Mouse (Mus musculus): ENCODE data around the gene Ap4e1.

The Ap4e1 gene

GRCm38 (mm10) chr2:127008469-127008998 lies at the start of gene Ap4e1:
Gene Ap4e1 (plus strand): TSS chr2:127008717.
- DNase-seq (ENCODE audit: low read depth, low spot score), result peak; percentile 82

GRCm38 (mm10) chr2:126961696-126962095 lies 46.8 kb upstream of the Ap4e1 start:
- DNase-seq (ENCODE audit: low read depth, low spot score), result no peak

GRCm38 (mm10) chr2:126977428-126977827 lies 31.1 kb upstream of the Ap4e1 start:
- DNase-seq (ENCODE audit: low read depth, low spot score), result no peak

- no peak for DNase-seq (ENCODE audit: low read depth, low spot score)
Measured at GRCm38 (mm10) chr2:126983221-126983620, 25.3 kb upstream of the Ap4e1 start.

GRCm38 (mm10) chr2:126989919-126990318 lies 18.6 kb upstream of the Ap4e1 start:
- no peak for DNase-seq (ENCODE audit: low read depth, low spot score)

- no peak for DNase-seq (ENCODE audit: low read depth, low spot score)
Measured at GRCm38 (mm10) chr2:126992742-126993141, 15.8 kb upstream of the Ap4e1 start.

GRCm38 (mm10) chr2:126994384-126995166 lies 13.9 kb upstream of the Ap4e1 start:
- DNase-seq (ENCODE audit: low read depth, low spot score), result no peak

GRCm38 (mm10) chr2:126996737-126997136 lies 11.8 kb upstream of the Ap4e1 start:
- peak; percentile 37 for DNase-seq (ENCODE audit: low read depth, low spot score)

GRCm38 (mm10) chr2:126998219-126998618 lies 10.3 kb upstream of the Ap4e1 start:
- no peak for DNase-seq (ENCODE audit: low read depth, low spot score)

- DNase-seq (ENCODE audit: low read depth, low spot score), result no peak
Measured at GRCm38 (mm10) chr2:127000406-127001324, 7.9 kb upstream of the Ap4e1 start.

GRCm38 (mm10) chr2:127004046-127004445 lies 4.5 kb upstream of the Ap4e1 start:
- no peak for DNase-seq (ENCODE audit: low read depth, low spot score)

GRCm38 (mm10) chr2:127006634-127007370 lies 1.7 kb upstream of the Ap4e1 start:
- no peak for DNase-seq (ENCODE audit: low read depth, low spot score)

- no peak for DNase-seq (ENCODE audit: low read depth, low spot score)
Measured at GRCm38 (mm10) chr2:127007509-127007908, 1.0 kb upstream of the Ap4e1 start.

GRCm38 (mm10) chr2:127035006-127035605 lies 26.6 kb downstream of the Ap4e1 start:
- no peak for DNase-seq (ENCODE audit: low read depth, low spot score)

GRCm38 (mm10) chr2:127037299-127037698 lies 28.8 kb downstream of the Ap4e1 start:
- DNase-seq (ENCODE audit: low read depth, low spot score), result no peak

GRCm38 (mm10) chr2:127061471-127061870 lies 53.0 kb downstream of the Ap4e1 start:
- DNase-seq (ENCODE audit: low read depth, low spot score), result no peak

- no peak for DNase-seq (ENCODE audit: low read depth, low spot score)
Measured at GRCm38 (mm10) chr2:127068806-127069205, 60.3 kb downstream of the Ap4e1 start.

GRCm38 (mm10) chr2:127069781-127070434 lies 61.4 kb downstream of the Ap4e1 start:
- DNase-seq (ENCODE audit: low read depth, low spot score), result no peak

- DNase-seq (ENCODE audit: low read depth, low spot score), result peak; percentile 78
Measured at GRCm38 (mm10) chr2:127070435-127070841, 61.9 kb downstream of the Ap4e1 start, which contains the start of gene Blvra. Gene Blvra (plus strand): TSS chr2:127070665.

- DNase-seq (ENCODE audit: low read depth, low spot score), result no peak
Measured at GRCm38 (mm10) chr2:127070879-127071278, 62.4 kb downstream of the Ap4e1 start.

All from brain, embryonic 18.5 days (tissue).